Mouse (Mus musculus): ENCODE results near the gene Med4.

Med4 gene

GRCm38 (mm10) chr14:73509765-73510423 lies at the start of gene Med4:
Gene Med4, plus strand, starts transcription at chr14:73510025.
- ChIA-PET POLR2A (interaction anchor here (0.7 to 1.1 kb wide), 5 partner anchors 15 to 24 kb away, joined by 3 to 11 read pairs (median 7); partner anchors contain the start of gene Sucla2 (in 4 of the 4)), CTCF (interaction anchor here (0.6 to 1.9 kb wide), 9 partner anchors 8 to 128 kb away, joined by 3 to 15 read pairs (median 3); partner anchors contain the start of gene Sucla2 (in 4 of the 4))

- CTCF ChIA-PET = no interaction called here
- POLR2A ChIA-PET = interaction anchor here in 2 of 4 experiments (0.9 to 1.1 kb wide), 2 partner anchors 12 to 13 kb away, joined by 3 to 4 read pairs; no protein-coding TSS in a partner anchor
Observed at GRCm38 (mm10) chr14:73460514-73461134, 49.2 kb upstream of the Med4 start.

- POLR2A ChIA-PET = no interaction called here
- CTCF ChIA-PET = no interaction called here
Observed at GRCm38 (mm10) chr14:73462211-73462610, 47.6 kb upstream of the Med4 start.

GRCm38 (mm10) chr14:73467697-73468096 lies 42.1 kb upstream of the Med4 start:
- CTCF ChIA-PET = no interaction called here
- POLR2A ChIA-PET = no interaction called here

- ChIA-PET CTCF (interaction anchor here in 1 of 4 experiments (0.5 kb wide), 1 partner anchor 42 kb away, joined by 3 read pairs; no protein-coding TSS in a partner anchor), POLR2A (interaction anchor here in 2 of 4 experiments (0.5 to 1.2 kb wide), 3 partner anchors 55 to 170 kb away, joined by 3 to 4 read pairs (median 4); no protein-coding TSS in a partner anchor)
Observed at GRCm38 (mm10) chr14:73469506-73469905, 40.3 kb upstream of the Med4 start.

GRCm38 (mm10) chr14:73470593-73470992 lies 39.2 kb upstream of the Med4 start:
- POLR2A ChIA-PET = interaction anchor here in 1 of 4 experiments (0.6 kb wide), 1 partner anchor 11 kb away, joined by 3 read pairs; no protein-coding TSS in a partner anchor
- CTCF ChIA-PET = no interaction called here

GRCm38 (mm10) chr14:73472205-73472604 lies 37.6 kb upstream of the Med4 start:
- POLR2A ChIA-PET = interaction anchor here in 1 of 4 experiments (1.3 kb wide), 1 partner anchor 12 kb away, joined by 3 read pairs; no protein-coding TSS in a partner anchor
- CTCF ChIA-PET = no interaction called here

GRCm38 (mm10) chr14:73473670-73474460 lies 36.0 kb upstream of the Med4 start:
- CTCF ChIA-PET = interaction anchor here in 2 of 4 experiments (0.6 to 1.6 kb wide), 6 partner anchors 21 to 877 kb away, joined by 3 to 7 read pairs (median 3); no protein-coding TSS in a partner anchor
- POLR2A ChIA-PET = interaction anchor here in 3 of 4 experiments (0.6 to 1.8 kb wide), 5 partner anchors 10 to 100 kb away, joined by 3 to 5 read pairs (median 4); partner anchors contain the start of gene Itm2b (in 1 of the 3)

- ChIA-PET CTCF (interaction anchor here in 3 of 4 experiments (0.6 to 1.6 kb wide), 5 partner anchors 20 to 1235 kb away, joined by 3 to 6 read pairs (median 3); no protein-coding TSS in a partner anchor), POLR2A (interaction anchor here in 3 of 4 experiments (0.6 to 1.8 kb wide), 4 partner anchors 80 to 99 kb away, joined by 3 to 4 read pairs (median 4); partner anchors contain the start of gene Itm2b (in 1 of the 3))
Observed at GRCm38 (mm10) chr14:73474636-73475093, 35.2 kb upstream of the Med4 start.

GRCm38 (mm10) chr14:73475506-73475905 lies 34.3 kb upstream of the Med4 start:
- ChIA-PET CTCF (interaction anchor here in 1 of 4 experiments (0.6 kb wide), 1 partner anchor 1234 kb away, joined by 6 read pairs; no protein-coding TSS in a partner anchor), POLR2A (no interaction called here)

- POLR2A ChIA-PET = interaction anchor here in 1 of 4 experiments (1.6 kb wide), 1 partner anchor 11 kb away, joined by 4 read pairs; no protein-coding TSS in a partner anchor
- CTCF ChIA-PET = interaction anchor here in 1 of 4 experiments (0.7 kb wide), 1 partner anchor 86 kb away, joined by 3 read pairs; no protein-coding TSS in a partner anchor
Observed at GRCm38 (mm10) chr14:73476361-73476934, 33.4 kb upstream of the Med4 start.

- CTCF ChIA-PET = interaction anchor here in 1 of 4 experiments (0.6 kb wide), 1 partner anchor 17 kb away, joined by 3 read pairs; no protein-coding TSS in a partner anchor
Observed at GRCm38 (mm10) chr14:73477077-73477476, 32.7 kb upstream of the Med4 start.

GRCm38 (mm10) chr14:73478321-73478720 lies 31.5 kb upstream of the Med4 start:
- ChIA-PET POLR2A (no interaction called here), CTCF (no interaction called here)

More at GRCm38 (mm10) chr14:73477077-73477476, 32.7 kb upstream of the Med4 start:
- POLR2A ChIA-PET = interaction anchor here in 2 of 4 experiments (0.6 to 1.6 kb wide), 2 partner anchors 8 to 11 kb away, joined by 3 to 4 read pairs; no protein-coding TSS in a partner anchor

GRCm38 (mm10) chr14:73479771-73480170 lies 30.1 kb upstream of the Med4 start:
- CTCF ChIA-PET = interaction anchor here in 1 of 4 experiments (0.6 kb wide), 1 partner anchor 1869 kb away, joined by 3 read pairs; no protein-coding TSS in a partner anchor
- POLR2A ChIA-PET = no interaction called here

- POLR2A ChIA-PET = no interaction called here
- CTCF ChIA-PET = interaction anchor here in 1 of 4 experiments (0.5 kb wide), 1 partner anchor 987 kb away, joined by 3 read pairs; no protein-coding TSS in a partner anchor
Observed at GRCm38 (mm10) chr14:73483516-73484229, 26.2 kb upstream of the Med4 start.

GRCm38 (mm10) chr14:73484366-73485110 lies 25.3 kb upstream of the Med4 start:
- CTCF ChIA-PET = interaction anchor here in 1 of 4 experiments (0.5 kb wide), 1 partner anchor 988 kb away, joined by 3 read pairs; no protein-coding TSS in a partner anchor
- POLR2A ChIA-PET = interaction anchor here in 1 of 4 experiments (0.7 kb wide), 1 partner anchor 7 kb away, joined by 3 read pairs; no protein-coding TSS in a partner anchor
